15 mouse cellular contexts compared by ENCODE assay signal in the genomic region with DNA sequence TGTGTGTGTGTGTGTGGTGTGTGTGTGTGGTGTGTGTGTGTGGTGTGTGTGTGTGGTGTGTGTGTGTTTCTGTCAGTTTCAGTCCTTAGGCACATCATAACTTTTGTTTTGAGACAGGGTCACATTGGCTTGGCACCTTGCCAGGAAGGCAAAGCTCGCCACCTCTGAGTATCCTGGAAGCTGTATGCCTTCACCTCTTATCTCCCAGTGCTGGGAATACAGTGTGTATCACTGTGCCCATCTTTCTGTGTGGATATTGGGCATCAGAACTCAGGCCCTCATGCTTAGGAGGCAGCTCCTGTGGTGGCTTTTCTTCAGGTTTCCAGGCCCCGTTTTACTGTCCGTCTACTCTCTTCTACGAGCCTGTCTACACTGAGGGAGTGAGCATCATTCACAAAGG. TPM values are rescaled to one million over a fixed set of nuclear protein-coding genes. Genes with fewer than 3 reads are reported as not detected.
DNase-seq lines count a peak whose midpoint lies in the region; ATAC-seq lines count a peak whose summit lies in the region.
"Had no signal": no experiment of that assay in that cellular context is flagged by ENCODE, and none has a peak within 500 bp of the region (broad histone marks: within the 10 kb centered on the region; RNA-seq: fewer than 3 reads in every experiment).

No protein-coding gene starts in this region.

- H3K27ac ChIP-seq in limb, embryonic 12.5 days: 0 out of 2 replicates have a peak overlapping the region, but pooled peaks have one; percentile 18
- H3K27ac ChIP-seq in limb, embryonic 10.5 days: no peak overlapping the region
- H3K27ac ChIP-seq: embryonic facial prominence, embryonic 13.5 days; liver, embryonic 13.5 days; neural tube, embryonic 12.5 days had no signal

- no peaks in the 10 kb centered on the region for H3K9me3 ChIP-seq in limb, embryonic 12.5 days
- H3K9me3 ChIP-seq in limb, embryonic 10.5 days (replicated peaks): no peaks in the 10 kb centered on the region
- H3K9me3 ChIP-seq: embryonic facial prominence, embryonic 13.5 days; liver, embryonic 13.5 days; neural tube, embryonic 12.5 days had no signal

- H3K4me3 ChIP-seq in limb, embryonic 12.5 days (replicated peaks): no peak overlapping the region
- no peak overlapping the region for H3K4me3 ChIP-seq in limb, embryonic 10.5 days
- H3K4me3 ChIP-seq: embryonic facial prominence, embryonic 13.5 days; liver, embryonic 13.5 days; neural tube, embryonic 12.5 days had no signal

- ATAC-seq in cerebellum, adult (ENCODE audit: insufficient number of reproducible peaks, low FRiP score, low TSS enrichment): no peak
- ATAC-seq in limb, embryonic 12.5 days (ENCODE audit: insufficient number of reproducible peaks, insufficient read depth, low FRiP score, low TSS enrichment, low read depth): no peak
- ATAC-seq: intestine, embryonic 16.5 days had no signal

- peaks cover 98% of the 10 kb centered on the region for H3K36me3 ChIP-seq in limb, embryonic 12.5 days
- peaks cover 99% of the 10 kb centered on the region for H3K36me3 ChIP-seq in limb, embryonic 10.5 days

- intact Hi-C loops in heart, postnatal 14 days (cut with DNase I): no loop called here

- H3K9ac ChIP-seq in limb, embryonic 12.5 days (replicated peaks): no peak overlapping the region
- H3K9ac ChIP-seq: embryonic facial prominence, embryonic 13.5 days; liver, embryonic 13.5 days; neural tube, embryonic 12.5 days had no signal

- peaks cover 18% of the 10 kb centered on the region for H3K4me1 ChIP-seq in limb, embryonic 12.5 days (replicated peaks)
- no peaks in the 10 kb centered on the region for H3K4me1 ChIP-seq in limb, embryonic 10.5 days

- WGBS in limb, embryonic 12.5 days: 87% methylated on average over 4 of the region's 4 CpGs
- 88% methylated on average over 4 of the region's 4 CpGs for WGBS in limb, embryonic 10.5 days

- H3K27me3 ChIP-seq in limb, embryonic 12.5 days: no peaks in the 10 kb centered on the region
- no peaks in the 10 kb centered on the region for H3K27me3 ChIP-seq in limb, embryonic 10.5 days (ENCODE audit: low read depth, poor library complexity, severe bottlenecking)
- H3K27me3 ChIP-seq: embryonic facial prominence, embryonic 13.5 days; liver, embryonic 13.5 days; neural tube, embryonic 12.5 days had no signal

- H3K4me2 ChIP-seq in limb, embryonic 12.5 days: no peak overlapping the region
- H3K4me2 ChIP-seq: embryonic facial prominence, embryonic 13.5 days; liver, embryonic 13.5 days; midbrain, embryonic 11.5 days; neural tube, embryonic 12.5 days had no signal

- DNase-seq in cerebellum, postnatal 36 days: peak; percentile 19 to 30
- DNase-seq in limb, embryonic 10.5 days (ENCODE audit: low spot score): no peak
- peak; percentile 73 for DNase-seq in adrenal gland, postnatal 10 days
- DNase-seq in heart, postnatal 14 days: peak; percentile 45 to 54
- no peak for DNase-seq in right cerebral cortex, postnatal 4 days
- no peak for DNase-seq in spleen, adult 12 weeks (ENCODE audit: low spot score)
- DNase-seq: cerebellum, adult 2 months; liver, embryonic 13.5 days; right cerebral cortex, postnatal 14 days had no signal

RNA-seq across cellular contexts. Expression of gene Nedd4, which starts 24.4 kb away (rescaled TPM):
- polyA plus RNA-seq in limb, embryonic 12.5 days (2016; fragmentation: Nextera tagmentation; extraction: Ambion mirVana): 815 and 839 TPM in 2 replicates
- 565 and 690 TPM in 2 replicates for polyA plus RNA-seq in limb, embryonic 10.5 days (2016; fragmentation: Nextera tagmentation; extraction: Ambion mirVana)
- total RNA-seq in adrenal gland, postnatal 10 days (2021): 100 to 1,000 TPM; 469 to 580 TPM
- total RNA-seq in heart, postnatal 14 days (2021): 100 to 1,000 TPM; 405 to 416 TPM

Comparison
In these comparisons a context has a peak if more than half of its experiments do, and no peak if none do; other contexts are left out.
1. DNase-seq: peak in cerebellum, postnatal 36 days (2 of 2), adrenal gland, postnatal 10 days (single experiment) and heart, postnatal 14 days (2 of 2); none in limb, embryonic 10.5 days (single experiment), right cerebral cortex, postnatal 4 days (single experiment) and spleen, adult 12 weeks (single experiment).